Mouse (Mus musculus) liver, postnatal 0 days (tissue): ENCODE results near the gene Lysmd3.

Experiments
- CTCF ChIP-seq: sonication (generic); IDR thresholded peaks from 2 replicates; pipeline ENCODE4 v1.5.1; 2016; ENCODE audit warnings: antibody characterized with exemption, low read depth
- EP300 ChIP-seq: IDR thresholded peaks from 2 replicates; pipeline ENCODE4 v1.6.1; 2016; ENCODE audit warnings: antibody characterized with exemption, low read depth, mild to moderate bottlenecking

GRCm38 (mm10) chr13:81656091-81656850 is 1.2 kb upstream of the Lysmd3 start:
- TF ChIP-seq CTCF: no peak
- TF ChIP-seq EP300: no peak
